Mouse (Mus musculus) embryonic facial prominence, embryonic 10.5 days (tissue): ENCODE data around the gene Egf. TPM values are rescaled to one million over a fixed set of nuclear protein-coding genes. Genes with fewer than 3 reads are reported as not detected.
"Not testable (repeated sequence)": the region's sequence is repeated elsewhere in the genome, so short reads cannot be mapped to it uniquely, and the experiment has no call there.

Experiments
- DNase-seq: peaks from one replicate; pipeline ENCODE4 v3.0.0-alpha.2; 2017; ENCODE audit warnings: low spot score
- H3K27ac ChIP-seq: fragments of 300-500 bp; sonication (generic); replicated peaks from 2 replicates; pipeline ENCODE4 v1.5.1; 2016; ENCODE audit warnings: mild to moderate bottlenecking
- H3K27me3 ChIP-seq: fragments of 300-500 bp; sonication (generic); replicated peaks from 2 replicates; pipeline ENCODE4 v1.6.1; 2016; ENCODE audit warnings: low read depth, mild to moderate bottlenecking; ENCODE audit not compliant: poor library complexity, severe bottlenecking
- H3K36me3 ChIP-seq: fragments of 300-500 bp; sonication (generic); replicated peaks from 2 replicates; pipeline ENCODE4 v1.6.1; 2016; ENCODE audit warnings: mild to moderate bottlenecking, moderate library complexity
- H3K4me1 ChIP-seq: fragments of 300-500 bp; sonication (generic); 2 replicates; pipeline ENCODE4 v1.6.1; 2016
- H3K4me3 ChIP-seq: fragments of 300-500 bp; sonication (generic); 2 replicates; pipeline ENCODE4 v1.5.1; 2016; ENCODE audit warnings: mild to moderate bottlenecking, moderate library complexity
- H3K9me3 ChIP-seq: fragments of 300-500 bp; sonication (generic); 2 replicates; pipeline ENCODE4 v1.6.1; 2016; ENCODE audit warnings: mild to moderate bottlenecking
- WGBS: fragments of 180-500 bp; shearing (Covaris S2); methylation state at CpG from one replicate; pipeline ENCODE4 v1.1.7; 2016; 5-methylcytosine and 5-hydroxymethylcytosine counted together
- polyA plus RNA-seq: library from polyadenylated mRNA; unstranded; fragments of >200 nt; fragmentation: Nextera tagmentation; extraction: Ambion mirVana; gene quantifications from 2 replicates; pipeline ENCODE4 v1.2.1, GENCODE M21; 2016

Egf gene
- 1.5 TPM in 2 replicates for polyA plus RNA-seq

DNA sequence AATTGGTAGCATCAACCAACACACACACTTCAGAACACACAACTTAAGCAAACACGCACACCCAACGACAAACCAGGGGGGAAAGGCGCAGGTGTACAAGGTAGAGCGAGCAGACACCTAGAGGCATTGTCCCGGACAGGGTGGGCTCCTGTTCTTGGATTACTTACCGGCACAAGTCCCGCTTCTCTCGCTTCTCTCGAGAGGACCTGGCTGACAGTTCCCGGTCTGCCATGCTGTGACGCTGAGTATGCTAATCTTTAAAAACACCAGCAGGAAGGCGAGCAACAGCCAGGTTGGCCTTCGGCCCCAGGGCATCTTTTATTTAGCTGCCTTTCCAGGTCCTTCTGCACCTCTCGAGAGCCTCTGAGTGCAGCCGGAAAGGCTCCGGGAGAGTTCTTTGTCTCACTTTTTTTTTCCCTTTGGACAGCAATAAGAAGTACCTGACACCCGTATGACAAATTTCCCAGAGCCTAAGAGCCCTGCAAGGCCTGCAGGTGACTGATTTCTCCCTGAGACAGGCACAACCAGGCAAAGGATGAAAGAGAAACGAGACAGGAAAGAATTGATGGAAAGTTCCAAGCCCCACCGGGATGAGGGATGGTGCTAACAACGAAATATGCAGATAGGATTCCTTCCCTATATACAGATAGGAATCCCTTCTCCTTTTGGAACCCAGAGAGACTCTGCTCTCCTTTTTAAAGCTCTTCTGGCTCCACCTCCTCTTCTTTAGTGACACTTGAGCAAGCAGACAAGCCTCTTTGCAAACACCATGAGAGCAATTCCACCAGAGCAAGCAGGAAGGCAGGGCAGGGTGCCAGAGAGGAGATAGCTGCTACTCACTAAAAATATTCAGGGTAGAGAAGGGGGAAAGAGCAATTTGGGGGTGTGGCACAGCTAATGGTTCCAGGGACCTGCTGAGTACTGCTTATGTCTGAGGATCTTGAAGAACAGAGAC is at the start of gene Egf:
TSS of gene Egf (minus strand) at position 667 of the 955 bp plus-strand sequence.
- no peaks in the 10 kb centered on the region for H3K36me3 ChIP-seq
- H3K27me3 ChIP-seq, result peaks cover 46% of the 10 kb centered on the region
- no peak within 1 kb of the TSS for H3K27ac ChIP-seq
- peak within 1 kb of the TSS; percentile 45 for H3K4me3 ChIP-seq
- H3K9me3 ChIP-seq, result peaks cover 4% of the 10 kb centered on the region; the same call in 1 of the 2 replicates
- WGBS, result 9% methylated on average over 20 of the region's 20 CpGs
- DNase-seq, result peak; percentile 32
- peaks cover 15% of the 10 kb centered on the region for H3K4me1 ChIP-seq

DNA sequence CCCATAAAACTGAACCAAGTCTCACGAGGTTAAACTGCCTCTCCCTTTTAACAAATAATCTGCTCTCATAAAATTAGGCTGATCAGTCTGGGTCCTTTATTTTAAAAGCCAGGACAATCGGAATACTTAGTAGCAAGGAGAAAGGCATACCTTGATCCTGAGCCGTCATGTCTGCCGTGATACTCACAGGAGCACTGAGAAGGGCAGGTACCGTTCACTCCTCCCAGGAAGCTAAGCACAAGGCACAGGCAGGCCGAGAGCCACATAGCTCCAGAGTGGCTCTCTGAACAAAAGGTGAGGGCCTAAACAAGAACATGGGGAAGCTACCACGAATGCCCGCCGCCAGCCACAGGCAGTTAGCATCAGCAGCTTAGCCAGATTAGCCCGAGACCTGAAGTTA is 48.6 kb upstream of the Egf start, which contains the start of gene Lrit3:
TSS of gene Lrit3 (minus strand) at position 266 of the 400 bp plus-strand sequence.
- H3K4me1 ChIP-seq, result no peaks in the 10 kb centered on the region
- DNase-seq, result no peak
- WGBS, result 79% methylated on average over 10 of the region's 10 CpGs
- no peak within 1 kb of the TSS for H3K4me3 ChIP-seq
- H3K27ac ChIP-seq, result no peak within 1 kb of the TSS
- no peaks in the 10 kb centered on the region for H3K27me3 ChIP-seq
- no peaks in the 10 kb centered on the region for H3K9me3 ChIP-seq
- H3K36me3 ChIP-seq, result no peaks in the 10 kb centered on the region

DNA sequence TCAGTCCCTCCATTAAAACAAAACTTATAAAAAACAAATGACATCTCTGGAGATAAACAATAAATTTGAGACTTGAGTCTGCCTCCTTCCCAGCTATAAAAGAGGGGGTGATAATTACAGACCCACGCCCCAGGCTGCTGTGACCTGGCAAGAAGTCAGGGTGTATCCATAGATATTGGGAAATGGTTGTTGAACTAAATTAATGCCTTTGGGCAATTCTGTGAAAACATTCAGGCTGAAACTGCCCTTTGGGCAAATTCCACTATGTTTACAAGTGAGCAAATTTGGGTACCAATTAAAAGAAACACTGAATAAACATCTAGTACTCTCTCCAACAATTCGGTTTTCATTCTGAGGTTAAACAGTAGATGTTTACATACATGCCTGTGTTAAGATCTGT is 43.9 kb upstream of the Egf start:
- H3K9me3 ChIP-seq, result no peaks in the 10 kb centered on the region
- H3K4me1 ChIP-seq, result no peaks in the 10 kb centered on the region
- WGBS, result 76% methylated on average over 2 of the region's 2 CpGs
- no peaks in the 10 kb centered on the region for H3K27me3 ChIP-seq
- H3K36me3 ChIP-seq, result no peaks in the 10 kb centered on the region
- no peak overlapping the region for H3K27ac ChIP-seq
- DNase-seq, result no peak
- no peak overlapping the region for H3K4me3 ChIP-seq

DNA sequence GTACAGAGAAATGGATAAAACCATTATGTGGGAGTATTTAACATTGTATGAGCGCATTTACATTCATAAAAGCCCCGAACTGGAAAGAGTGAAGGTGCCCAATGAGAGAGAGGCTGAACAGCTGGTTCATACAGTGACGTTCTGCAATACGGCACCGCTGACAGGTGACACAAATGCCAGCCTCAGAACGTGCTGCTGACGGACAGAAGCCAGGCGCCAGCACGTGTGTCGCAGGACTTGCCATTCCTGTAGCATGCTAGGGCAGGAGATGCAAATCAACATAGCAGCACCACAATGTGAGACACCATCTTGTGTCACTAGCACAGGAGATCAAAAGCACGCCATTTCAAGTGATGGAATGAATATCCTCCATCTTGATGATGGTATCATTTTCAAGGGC is 43.4 kb upstream of the Egf start:
- H3K36me3 ChIP-seq, result no peaks in the 10 kb centered on the region
- H3K9me3 ChIP-seq, result no peaks in the 10 kb centered on the region
- DNase-seq, result no peak
- no peaks in the 10 kb centered on the region for H3K27me3 ChIP-seq
- WGBS, result 88% methylated on average over 11 of the region's 11 CpGs
- no peaks in the 10 kb centered on the region for H3K4me1 ChIP-seq
- no peak overlapping the region for H3K4me3 ChIP-seq
- no peak overlapping the region for H3K27ac ChIP-seq

DNA sequence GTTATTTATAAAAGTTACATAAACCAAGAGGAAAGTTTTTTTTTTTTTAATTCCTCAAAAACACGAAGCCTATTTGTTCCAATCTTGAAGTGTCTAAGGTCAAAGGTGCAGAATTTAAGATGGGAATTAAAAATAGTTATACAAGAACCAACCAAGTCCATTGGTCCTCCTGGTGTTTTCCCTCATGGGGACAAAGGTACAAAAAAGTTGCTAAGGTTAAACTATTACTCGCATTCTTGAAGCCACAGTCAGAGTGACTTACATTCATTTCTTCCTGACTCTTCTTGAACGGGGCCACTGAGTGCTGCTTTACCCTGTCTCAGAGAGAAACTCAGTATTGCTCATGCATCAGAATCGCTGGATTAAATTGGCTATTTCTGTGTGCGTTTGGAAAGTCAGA is 42.2 kb upstream of the Egf start:
- Histone ChIP-seq H3K36me3 (no peaks in the 10 kb centered on the region), H3K9me3 (no peaks in the 10 kb centered on the region), H3K4me1 (no peaks in the 10 kb centered on the region), H3K27me3 (no peaks in the 10 kb centered on the region), H3K4me3 (no peak overlapping the region), H3K27ac (no peak overlapping the region)
- DNase-seq, result no peak
- WGBS, result 80% methylated on average over 5 of the region's 5 CpGs

DNA sequence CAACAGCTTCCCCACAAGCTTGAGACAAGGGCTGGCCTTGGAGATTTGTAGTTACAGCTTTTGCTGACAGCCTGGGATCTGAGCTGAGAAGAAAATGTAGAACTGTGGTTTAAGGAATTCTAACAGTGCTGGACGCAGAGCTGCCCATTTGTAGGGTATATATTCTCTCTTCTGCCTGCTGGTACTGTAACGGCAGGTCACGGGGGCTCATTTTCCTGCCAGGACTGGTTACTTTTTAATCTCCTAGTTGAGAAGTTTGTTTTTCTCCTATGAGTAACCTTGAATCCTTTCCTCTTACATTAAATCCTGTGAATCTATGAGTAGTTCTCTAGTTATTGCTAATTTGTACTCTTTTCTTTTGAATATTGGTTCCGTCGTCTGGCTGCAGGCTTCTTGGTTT is 38.7 kb upstream of the Egf start:
- Histone ChIP-seq H3K4me3 (no peak overlapping the region), H3K36me3 (no peaks in the 10 kb centered on the region), H3K27ac (no peak overlapping the region), H3K9me3 (no peaks in the 10 kb centered on the region), H3K27me3 (no peaks in the 10 kb centered on the region), H3K4me1 (peaks cover 7% of the 10 kb centered on the region; the same call in 1 of the 2 replicates)
- no peak for DNase-seq
- 88% methylated on average over 5 of the region's 5 CpGs for WGBS

DNA sequence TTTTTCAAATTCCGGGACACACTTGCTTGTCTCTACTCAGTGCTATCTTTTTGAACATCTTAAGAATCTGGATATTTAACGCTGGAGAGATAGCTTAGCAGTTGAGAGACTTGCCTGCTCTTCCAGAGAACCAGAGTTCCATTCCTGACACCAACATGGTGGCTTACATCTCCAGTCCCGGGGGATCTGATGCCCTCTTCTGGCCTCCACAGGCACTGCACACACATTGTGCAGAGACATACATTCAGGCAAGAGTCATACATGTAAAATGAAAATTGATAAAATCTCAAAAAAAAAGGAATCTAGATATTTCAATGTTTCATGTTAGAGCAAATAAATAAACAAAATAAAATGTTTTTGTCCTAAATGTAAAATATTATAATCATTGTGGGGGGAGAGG is 27.6 kb upstream of the Egf start:
- H3K4me1 ChIP-seq, result no peaks in the 10 kb centered on the region
- H3K9me3 ChIP-seq, result no peaks in the 10 kb centered on the region
- no peak overlapping the region for H3K4me3 ChIP-seq
- 87% methylated on average over 3 of the region's 3 CpGs for WGBS
- DNase-seq, result no peak
- 0 out of 2 replicates have a peak, but pooled peaks cover 7% of the 10 kb centered on the region for H3K27me3 ChIP-seq
- no peak overlapping the region for H3K27ac ChIP-seq
- no peaks in the 10 kb centered on the region for H3K36me3 ChIP-seq

DNA sequence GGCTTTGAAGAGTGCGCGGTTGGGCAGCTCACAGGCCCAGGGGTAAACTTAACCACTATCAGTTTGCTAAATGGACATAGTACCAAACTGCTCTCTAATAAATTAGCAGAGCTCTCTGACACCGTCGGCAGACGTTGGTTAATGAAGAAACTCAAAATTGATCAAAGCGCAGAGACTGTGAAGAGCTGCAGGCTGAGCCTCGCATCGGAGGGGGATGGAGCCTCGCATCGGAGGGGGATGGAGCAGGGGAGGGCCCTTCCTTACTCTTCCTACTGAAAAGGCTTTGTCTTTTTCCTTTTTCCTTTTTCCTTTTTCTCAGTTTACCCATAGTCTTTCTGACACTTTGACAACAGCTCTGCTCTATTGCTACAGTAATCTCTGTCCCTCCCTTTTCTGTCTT is 26.3 kb upstream of the Egf start:
- no peak for DNase-seq

DNA sequence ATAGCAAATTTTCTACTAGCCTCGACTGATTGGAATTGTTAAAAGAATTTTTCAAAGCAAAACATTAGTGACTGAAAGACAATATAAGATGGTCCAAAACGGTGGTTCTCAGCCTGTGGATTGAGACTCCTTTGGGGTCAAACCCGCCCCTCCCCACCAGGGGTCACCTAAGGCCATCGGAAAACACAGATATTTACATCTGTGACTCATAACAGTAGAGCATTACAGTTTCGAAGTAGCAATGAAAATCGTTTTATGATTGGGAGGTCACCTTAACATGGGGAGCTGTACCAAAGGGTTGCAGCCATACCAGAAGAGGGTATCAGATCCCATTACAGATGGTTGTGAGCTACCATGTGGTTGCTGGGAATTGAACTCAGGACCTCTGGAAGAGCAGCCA is 16.1 kb upstream of the Egf start:
- Histone ChIP-seq H3K9me3 (no peaks in the 10 kb centered on the region), H3K4me3 (no peak overlapping the region), H3K36me3 (no peaks in the 10 kb centered on the region), H3K27me3 (no peaks in the 10 kb centered on the region), H3K27ac (no peak overlapping the region), H3K4me1 (no peaks in the 10 kb centered on the region)
- 82% methylated on average over 6 of the region's 6 CpGs for WGBS
- DNase-seq, result no peak

More for the DNA sequence above, 26.3 kb upstream of the Egf start:
- no peaks in the 10 kb centered on the region for H3K4me1 ChIP-seq
- no peaks in the 10 kb centered on the region for H3K36me3 ChIP-seq
- H3K4me3 ChIP-seq, result no peak overlapping the region
- no peaks in the 10 kb centered on the region for H3K9me3 ChIP-seq
- H3K27ac ChIP-seq, result no peak overlapping the region
- 45% methylated on average over 10 of the region's 10 CpGs for WGBS
- H3K27me3 ChIP-seq, result 0 out of 2 replicates have a peak, but pooled peaks cover 7% of the 10 kb centered on the region

DNA sequence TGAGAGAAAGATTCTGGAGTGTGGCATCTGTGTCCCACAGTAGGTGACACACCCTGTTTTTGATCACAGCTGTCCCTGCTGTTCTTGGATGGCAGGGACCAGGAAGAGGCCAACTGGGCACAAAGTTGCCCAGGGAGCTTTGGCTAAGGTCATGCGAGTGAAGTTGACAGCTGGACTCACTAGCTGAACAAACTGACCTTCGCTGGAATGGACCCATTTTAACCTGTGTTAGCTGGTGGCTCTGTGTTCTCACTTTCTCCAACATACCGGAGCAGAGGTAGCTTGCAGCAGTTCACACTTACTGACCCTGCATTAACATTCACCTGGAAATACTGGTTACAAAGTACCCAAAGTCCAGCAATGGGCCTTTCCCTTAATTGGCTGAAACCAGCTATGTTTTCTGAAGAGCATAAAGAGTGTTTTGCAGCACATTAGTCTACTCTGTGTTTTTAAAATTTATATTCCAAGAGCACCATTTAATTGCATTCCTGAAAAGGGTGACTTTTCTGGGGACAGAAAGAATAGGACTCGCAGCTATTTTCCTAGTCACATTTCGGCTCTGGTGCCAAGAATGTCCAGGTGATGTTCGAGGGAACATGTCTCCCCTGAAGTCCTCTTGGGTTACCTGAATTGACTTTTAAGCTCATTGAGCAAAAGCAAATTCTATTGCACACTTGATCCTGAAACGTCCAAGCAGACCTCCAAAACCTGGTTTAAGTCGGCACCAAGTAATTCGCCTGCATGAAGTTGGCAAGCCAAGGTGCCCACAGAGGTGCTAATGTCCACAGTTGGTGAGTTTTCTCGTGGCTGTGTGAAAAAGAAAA is 12.1 kb upstream of the Egf start:
- 87% methylated on average over 10 of the region's 10 CpGs for WGBS
- DNase-seq, result no peak
- no peaks in the 10 kb centered on the region for H3K9me3 ChIP-seq
- no peak overlapping the region for H3K4me3 ChIP-seq
- no peaks in the 10 kb centered on the region for H3K4me1 ChIP-seq
- H3K27me3 ChIP-seq, result no peaks in the 10 kb centered on the region
- no peaks in the 10 kb centered on the region for H3K36me3 ChIP-seq
- no peak overlapping the region for H3K27ac ChIP-seq

DNA sequence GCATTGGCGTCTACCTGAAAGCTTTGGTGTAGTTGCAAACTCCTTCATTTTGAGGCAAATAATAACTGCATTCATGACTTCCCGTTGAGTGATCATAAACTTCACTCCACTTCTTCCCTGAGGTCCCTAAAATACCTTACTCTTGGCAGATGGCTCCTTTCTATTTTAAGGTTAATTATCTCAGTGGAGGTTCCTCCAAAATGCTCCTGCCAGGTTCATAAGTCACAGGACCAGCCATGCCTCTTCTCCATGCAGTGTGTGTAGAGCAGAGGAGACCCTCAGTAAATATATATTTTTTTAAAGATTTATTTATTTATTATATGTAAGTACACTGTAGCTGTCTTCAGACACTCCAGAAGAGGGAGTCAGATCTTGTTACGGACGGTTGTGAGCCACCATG is 11.0 kb upstream of the Egf start:
- no peaks in the 10 kb centered on the region for H3K36me3 ChIP-seq
- no peak overlapping the region for H3K4me3 ChIP-seq
- H3K27ac ChIP-seq, result no peak overlapping the region
- no peaks in the 10 kb centered on the region for H3K9me3 ChIP-seq
- no peaks in the 10 kb centered on the region for H3K4me1 ChIP-seq
- H3K27me3 ChIP-seq, result no peaks in the 10 kb centered on the region
- no peak for DNase-seq
- WGBS, result 90% methylated on average over 4 of the region's 4 CpGs

DNA sequence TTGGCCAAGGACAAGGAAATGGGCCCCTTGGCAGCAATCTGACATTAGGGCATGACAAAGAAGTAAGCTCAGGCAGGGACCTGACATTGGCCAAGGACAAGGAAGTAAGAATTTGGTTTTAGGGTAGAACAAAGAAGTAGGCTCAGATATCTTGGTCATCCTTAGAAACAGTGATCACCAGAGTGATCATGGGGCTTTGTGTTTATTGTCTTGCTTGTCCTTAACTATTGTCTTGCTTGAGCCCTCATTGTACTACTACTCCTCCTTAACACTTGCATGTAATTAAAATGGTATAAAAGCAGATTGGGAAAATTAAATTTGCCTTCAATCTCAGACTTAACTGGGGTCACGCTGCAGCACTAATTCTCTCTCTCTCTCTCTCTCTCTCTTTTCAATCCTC is 2.5 kb upstream of the Egf start:
- Histone ChIP-seq H3K4me1 (peaks cover 15% of the 10 kb centered on the region), H3K27me3 (peaks cover 38% of the 10 kb centered on the region)
- not testable (repeated sequence) for H3K36me3 ChIP-seq, DNase-seq, H3K9me3 ChIP-seq, H3K4me3 ChIP-seq, H3K27ac ChIP-seq
- 90% methylated on average over 1 of the region's 1 CpGs for WGBS
